Mouse (Mus musculus): ENCODE data around the gene Cyb561d2.

Cyb561d2 gene

GRCm38 (mm10) chr9:107550491-107551116 lies 8.6 kb upstream of the Cyb561d2 start:
- CTCF ChIA-PET = interaction anchor here (0.7 to 1.4 kb wide), 2 partner anchors 12 to 1016 kb away, joined by 3 to 7 read pairs; partner anchors contain the start of gene Tusc2

- CTCF ChIA-PET = interaction anchor here (0.7 to 1.4 kb wide), 2 partner anchors 13 to 1017 kb away, joined by 3 to 7 read pairs; partner anchors contain the start of gene Tusc2
These were observed 7.5 kb upstream of the Cyb561d2 start for GRCm38 (mm10) chr9:107549297-107550074.

GRCm38 (mm10) chr9:107548820-107549219 lies 6.8 kb upstream of the Cyb561d2 start:
- CTCF ChIA-PET = no interaction called here

GRCm38 (mm10) chr9:107547957-107548356 lies 6.0 kb upstream of the Cyb561d2 start:
- CTCF ChIA-PET = interaction anchor here (0.6 kb wide), 2 partner anchors 32 to 1074 kb away, joined by 3 read pairs; no protein-coding TSS in a partner anchor

- CTCF ChIA-PET = interaction anchor here (0.6 kb wide), 1 partner anchor 277 kb away, joined by 16 read pairs; no protein-coding TSS in a partner anchor
These were observed 5.0 kb upstream of the Cyb561d2 start, which contains the start of gene Zmynd10 for GRCm38 (mm10) chr9:107547026-107547425. Gene Zmynd10 (plus strand): TSS chr9:107547298.

- CTCF ChIA-PET = no interaction called here
These were observed 3.6 kb upstream of the Cyb561d2 start for GRCm38 (mm10) chr9:107545602-107546001.

- CTCF ChIA-PET = no interaction called here
These were observed 3.2 kb upstream of the Cyb561d2 start for GRCm38 (mm10) chr9:107545199-107545598.

- CTCF ChIA-PET = no interaction called here
These were observed 2.7 kb upstream of the Cyb561d2 start for GRCm38 (mm10) chr9:107544729-107545128.

GRCm38 (mm10) chr9:107544196-107544700 lies 2.3 kb upstream of the Cyb561d2 start:
- CTCF ChIA-PET = interaction anchor here (1.1 kb wide), 1 partner anchor 18 kb away, joined by 3 read pairs; no protein-coding TSS in a partner anchor

- CTCF ChIA-PET = interaction anchor here (1.1 kb wide), 1 partner anchor 19 kb away, joined by 3 read pairs; no protein-coding TSS in a partner anchor
These were observed 1.3 kb upstream of the Cyb561d2 start for GRCm38 (mm10) chr9:107543299-107543698.

GRCm38 (mm10) chr9:107542721-107543120 lies 728 bp upstream of the Cyb561d2 start:
- CTCF ChIA-PET = no interaction called here

- CTCF ChIA-PET = no interaction called here
These were observed 326 bp upstream of the Cyb561d2 start for GRCm38 (mm10) chr9:107542352-107542686.

GRCm38 (mm10) chr9:107541005-107541404 lies 988 bp downstream of the Cyb561d2 start:
- CTCF ChIA-PET = no interaction called here

- CTCF ChIA-PET = no interaction called here
These were observed 1.6 kb downstream of the Cyb561d2 start for GRCm38 (mm10) chr9:107540420-107540819.

GRCm38 (mm10) chr9:107539940-107540339 lies 2.1 kb downstream of the Cyb561d2 start:
- CTCF ChIA-PET = no interaction called here

- CTCF ChIA-PET = no interaction called here
These were observed 3.3 kb downstream of the Cyb561d2 start for GRCm38 (mm10) chr9:107538711-107539110.

GRCm38 (mm10) chr9:107538231-107538630 lies 3.8 kb downstream of the Cyb561d2 start:
- CTCF ChIA-PET = no interaction called here

- CTCF ChIA-PET = no interaction called here
These were observed 7.4 kb downstream of the Cyb561d2 start for GRCm38 (mm10) chr9:107534408-107535202.

- CTCF ChIA-PET = no interaction called here
These were observed 8.1 kb downstream of the Cyb561d2 start, which contains the start of gene Tmem115 for GRCm38 (mm10) chr9:107533791-107534407. Gene Tmem115 (plus strand): TSS chr9:107533945.

- CTCF ChIA-PET = no interaction called here
These were observed 15.6 kb downstream of the Cyb561d2 start for GRCm38 (mm10) chr9:107526198-107527026.

- CTCF ChIA-PET = no interaction called here
These were observed 19.6 kb downstream of the Cyb561d2 start for GRCm38 (mm10) chr9:107522400-107522711.

Data from spleen, embryonic (tissue).